Mouse (Mus musculus) CD8-positive naive resting alpha-beta T cell, adult 2 months (primary cell): ENCODE measurements around the gene Dapk3.
"Not testable (repeated sequence)": the region's sequence is repeated elsewhere in the genome, so short reads cannot be mapped to it uniquely, and the experiment has no call there.

Experiments used
- DNase-seq, 2 experiments: peaks; one replicate each; pipeline ENCODE4 v3.0.0; 2022; ENCODE audit warnings: low read depth in 2 of 2, low spot score in 2 of 2

Dapk3 gene

DNA sequence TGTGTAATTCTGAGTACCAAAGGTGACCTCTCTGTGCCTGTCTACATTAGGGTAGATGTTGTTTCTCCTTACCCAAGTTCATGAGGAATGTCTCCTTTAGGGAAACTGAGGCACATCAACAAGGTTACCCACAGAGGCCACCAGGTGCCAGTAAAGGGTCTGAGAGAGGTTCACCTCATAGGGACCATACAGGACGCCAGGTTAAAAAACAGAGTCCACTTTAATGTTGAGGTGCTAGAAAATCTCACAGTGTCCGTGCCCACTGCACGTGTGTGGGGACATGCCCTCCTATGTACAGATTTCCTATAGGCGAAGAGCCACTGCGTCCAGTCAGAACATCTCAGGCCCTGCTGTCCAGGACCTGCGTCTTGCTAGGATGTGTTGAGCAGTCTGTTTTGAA, 16.2 kb downstream of the Dapk3 start:
- DNase-seq = no peak

DNA sequence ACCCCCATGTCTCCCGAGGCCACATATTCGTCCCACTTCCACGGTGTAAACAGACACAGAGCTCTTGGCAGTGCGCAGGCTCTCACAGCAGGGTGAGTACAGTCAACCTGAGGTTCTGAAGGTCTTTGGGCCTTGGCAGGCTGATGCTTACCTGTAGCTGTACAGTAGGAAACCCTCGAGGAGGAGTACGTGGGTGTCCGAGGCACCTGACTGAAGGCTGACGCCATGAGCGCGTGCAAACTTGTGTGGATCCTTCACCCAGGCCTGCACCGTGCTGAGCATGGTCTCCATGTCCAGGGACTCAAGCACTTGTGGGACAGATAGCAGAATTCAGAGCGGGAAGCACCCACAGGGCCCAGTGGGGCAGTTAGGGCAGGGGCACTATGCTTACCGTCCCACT, 17.3 kb downstream of the Dapk3 start:
- DNase-seq = no peak

DNA sequence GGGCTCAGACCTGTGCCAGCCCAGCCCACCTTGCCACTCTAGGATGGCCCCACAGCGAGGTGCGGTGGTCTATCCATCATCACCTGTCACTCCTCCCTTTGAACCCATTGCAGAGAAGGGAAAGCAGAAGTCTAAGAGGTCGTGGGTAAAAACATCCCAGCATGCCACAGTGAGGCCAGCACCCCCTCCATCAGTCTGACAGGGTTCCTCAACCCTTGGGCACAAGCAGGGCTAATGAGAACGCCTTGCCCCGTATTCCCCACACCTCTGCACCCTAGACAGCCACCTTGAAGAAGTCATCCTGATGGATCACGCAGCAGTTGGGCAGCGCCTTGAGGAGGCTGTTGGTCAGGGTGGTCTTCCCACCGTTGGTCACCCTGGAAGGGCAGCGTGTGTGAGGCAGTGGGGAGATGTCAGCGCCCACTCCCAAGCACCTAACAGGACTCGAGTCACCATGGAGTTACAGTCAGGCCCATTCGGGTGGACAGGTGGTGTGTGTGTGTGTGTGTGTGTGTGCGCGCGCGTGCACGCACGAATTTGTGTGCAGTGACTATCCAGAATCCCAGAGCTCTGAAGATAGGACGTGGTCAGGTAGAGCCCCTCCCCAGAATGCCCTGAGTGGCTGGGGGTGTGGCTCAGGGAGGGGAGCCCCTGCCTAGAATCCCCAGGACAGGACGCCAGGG, 17.9 kb downstream of the Dapk3 start:
- DNase-seq = no peak

DNA sequence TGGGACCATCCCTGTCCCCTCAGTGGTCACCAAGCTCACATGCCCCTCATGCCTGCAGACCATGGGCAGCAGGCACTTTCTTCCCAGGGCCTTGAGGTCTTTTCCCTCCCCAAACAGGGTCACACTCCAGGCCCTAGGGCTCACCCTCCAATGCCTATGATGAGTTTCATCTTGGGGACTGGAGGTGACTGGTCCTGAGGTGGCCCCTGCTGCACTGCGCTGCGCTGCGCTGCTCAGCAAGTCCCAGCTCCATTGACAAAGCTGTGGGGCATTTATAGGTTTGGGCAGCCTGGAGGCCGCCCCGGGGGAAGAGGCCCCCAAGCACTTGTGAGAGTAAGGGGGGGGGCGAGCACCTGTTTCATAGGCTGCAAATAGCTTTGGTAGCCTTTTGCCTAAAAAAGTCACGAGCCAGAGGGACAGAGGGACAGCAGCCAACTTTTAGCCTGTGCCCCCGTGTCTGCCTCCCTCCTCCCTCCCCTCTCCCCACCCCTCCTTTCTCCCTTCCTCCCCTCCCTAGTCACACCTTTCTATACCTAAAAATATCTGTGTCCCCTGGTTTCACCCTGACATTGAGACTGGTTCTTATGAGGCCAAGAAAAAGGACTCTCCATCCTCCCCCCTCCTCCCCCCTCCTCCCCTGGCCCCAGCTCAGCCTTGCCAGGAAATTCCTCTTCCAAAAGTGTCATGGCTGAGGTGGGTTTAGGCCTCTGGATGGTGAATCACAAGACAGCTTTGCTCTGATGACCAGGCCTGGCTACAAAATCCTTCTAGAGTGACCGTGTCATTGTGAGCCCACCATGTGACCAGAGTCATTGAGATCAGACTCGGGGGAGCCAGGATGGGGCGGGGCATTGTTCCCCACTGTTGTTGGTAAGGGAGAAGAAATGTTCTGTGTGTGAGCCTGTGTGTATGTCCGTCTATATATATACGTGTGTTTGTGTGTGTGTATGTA, 19.3 kb downstream of the Dapk3 start, which contains the start of gene Nmrk2:
Gene Nmrk2, minus strand, starts transcription at position 245 of the 952 bp plus-strand sequence.
- no peak for DNase-seq

DNA sequence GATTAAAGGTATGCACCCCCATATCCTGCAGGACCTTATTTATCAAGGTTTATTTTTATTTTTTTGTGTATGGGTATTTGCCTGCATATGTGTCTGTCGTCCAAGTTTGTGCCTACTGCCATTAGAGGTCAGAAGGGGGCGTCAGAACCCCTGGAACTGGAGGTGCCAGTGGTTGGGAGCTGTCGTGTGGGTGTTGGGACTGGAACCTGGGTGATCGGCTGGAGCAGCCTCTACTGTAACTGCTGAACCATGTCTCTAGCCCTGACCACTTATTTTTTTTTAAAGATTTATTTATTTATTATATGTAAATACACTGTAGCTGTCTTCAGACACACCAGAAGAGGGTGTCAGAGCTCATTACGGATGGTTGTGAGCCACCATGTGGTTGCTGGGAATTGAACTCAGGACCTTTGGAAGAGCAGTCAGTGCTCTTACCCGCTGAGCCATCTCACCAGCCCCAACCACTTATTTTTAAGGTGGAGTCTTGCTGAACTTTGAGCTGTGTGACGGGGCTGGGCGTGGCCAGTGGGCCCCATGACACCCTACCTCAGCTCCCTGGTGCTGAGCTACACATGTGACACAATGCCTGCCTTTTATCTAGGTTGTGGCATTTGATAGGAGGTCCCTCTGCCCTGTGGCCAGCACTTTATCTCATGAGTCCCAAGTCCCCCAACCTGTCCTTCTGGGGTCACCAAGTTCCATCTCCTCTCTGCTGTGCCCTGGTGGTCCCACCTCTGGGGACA, 20.3 kb downstream of the Dapk3 start:
- no peak for DNase-seq

DNA sequence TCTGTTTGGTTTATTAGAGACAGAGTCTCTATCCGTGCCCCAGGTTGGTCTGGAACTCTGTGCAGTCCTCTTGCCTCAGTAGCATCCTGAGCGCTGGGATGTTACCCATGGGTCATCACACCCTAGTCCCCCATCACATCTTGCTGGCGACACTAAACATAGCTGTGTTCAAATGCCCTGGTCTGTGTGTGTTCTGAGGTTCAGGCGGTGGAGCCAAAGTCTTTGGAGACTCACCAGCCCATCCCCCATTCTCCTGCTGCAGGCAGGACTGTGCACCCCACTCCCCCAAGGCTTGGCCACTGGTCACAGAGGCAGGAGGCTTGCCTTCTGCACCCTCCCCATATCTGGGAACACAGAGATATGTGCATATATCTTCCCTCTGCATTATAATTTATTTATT, 21.3 kb downstream of the Dapk3 start:
- DNase-seq = no peak

DNA sequence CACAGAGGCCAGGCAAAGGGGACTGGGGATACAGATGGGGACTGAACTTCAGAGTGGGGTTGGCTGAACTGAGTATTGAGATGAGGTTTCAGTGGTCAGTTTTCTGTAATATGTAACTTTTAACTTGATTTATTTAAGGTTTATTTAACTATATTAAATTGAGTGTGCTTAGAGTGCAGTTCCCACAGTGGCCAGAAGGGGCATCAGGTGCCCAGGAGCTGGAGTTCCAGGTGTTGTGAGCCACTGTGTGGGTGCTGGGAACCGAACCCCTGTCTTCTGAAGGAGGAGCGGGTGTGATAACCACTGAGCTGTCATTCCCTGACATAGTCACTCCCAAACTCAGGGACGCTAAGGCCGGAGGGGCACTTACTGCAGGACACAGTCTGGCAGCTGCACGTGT, 27.3 kb downstream of the Dapk3 start:
- no peak for DNase-seq

DNA sequence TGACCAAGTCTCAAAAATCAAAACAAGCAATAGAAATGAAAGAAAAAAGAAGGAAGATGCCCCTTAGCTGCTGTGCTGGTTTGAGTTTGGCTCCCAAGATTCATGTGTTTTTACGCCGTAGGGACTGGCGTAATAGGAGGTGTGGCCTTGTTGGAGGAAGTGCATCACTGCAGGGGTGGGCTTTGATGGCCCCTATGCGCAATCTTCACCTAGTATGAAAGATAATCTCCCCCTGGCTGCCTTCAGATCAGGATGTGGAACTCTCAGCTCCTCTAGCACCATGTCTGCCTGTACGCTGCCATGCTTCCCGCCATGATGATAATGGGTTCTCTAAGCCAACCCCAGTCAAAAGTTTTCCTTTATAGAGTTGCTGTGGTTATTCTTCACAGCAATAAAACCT, 33.5 kb downstream of the Dapk3 start:
- no peak for DNase-seq

DNA sequence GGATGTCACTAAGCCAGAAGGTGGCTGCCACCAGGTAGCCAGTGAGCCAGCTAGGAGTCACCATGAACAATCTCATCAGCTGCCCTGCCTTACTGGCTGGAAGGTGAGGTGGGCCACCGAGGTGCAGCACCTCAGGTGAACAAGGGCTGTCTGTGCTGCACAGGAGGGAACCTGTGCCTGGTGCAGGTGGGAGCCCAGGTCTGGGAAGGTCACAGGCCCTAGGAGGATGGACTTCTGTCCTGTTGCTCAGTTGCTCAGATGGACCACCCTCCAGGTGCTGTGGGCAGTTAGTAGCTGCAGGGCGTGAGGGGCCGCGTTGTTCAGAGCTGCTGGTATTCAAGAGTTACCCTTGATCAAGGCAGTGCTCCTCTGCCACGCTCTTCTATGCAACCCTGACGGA, 34.0 kb downstream of the Dapk3 start:
- no peak for DNase-seq

DNA sequence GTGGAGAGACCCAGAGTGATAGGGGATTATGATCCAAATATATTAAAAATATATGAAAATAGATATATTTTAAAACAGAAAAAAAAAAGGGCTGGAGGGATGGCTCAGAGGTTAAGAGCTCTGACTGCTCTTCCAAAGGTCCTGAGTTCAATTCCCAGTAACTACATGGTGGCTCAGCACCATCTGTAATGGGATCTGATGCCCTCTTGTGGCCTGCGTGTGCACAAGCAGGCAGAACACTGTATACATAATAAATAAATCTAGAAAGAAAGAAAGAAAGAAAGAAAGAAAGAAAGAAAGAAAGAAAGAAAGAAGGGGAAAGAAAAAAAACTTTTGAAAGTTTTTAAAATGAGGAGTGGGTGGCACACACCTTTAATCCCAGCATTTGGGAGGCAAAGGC, 34.5 kb downstream of the Dapk3 start:
- peak in 1 of 2 experiments; percentile 35 for DNase-seq

DNA sequence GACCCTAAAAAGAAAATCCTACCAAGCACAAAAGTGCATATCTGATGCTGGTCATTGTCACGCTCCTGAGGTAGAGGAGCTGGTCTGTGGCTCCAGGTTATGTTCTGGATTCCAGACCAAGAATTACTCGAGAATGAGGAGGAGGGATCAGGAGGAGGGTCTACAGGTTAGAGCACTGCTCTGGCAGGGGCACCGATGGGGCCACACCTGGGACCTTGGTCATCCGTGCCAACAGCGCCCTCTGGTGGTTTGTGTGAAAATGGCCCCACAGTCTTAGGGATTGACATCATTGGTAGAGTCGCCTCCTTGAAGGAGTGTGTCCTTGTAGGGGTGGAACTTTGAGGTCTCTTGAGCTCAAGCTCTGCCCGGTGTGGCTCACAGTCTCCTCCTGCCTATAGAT, 35.2 kb downstream of the Dapk3 start:
- DNase-seq = peak; percentile 74 to 82

DNA sequence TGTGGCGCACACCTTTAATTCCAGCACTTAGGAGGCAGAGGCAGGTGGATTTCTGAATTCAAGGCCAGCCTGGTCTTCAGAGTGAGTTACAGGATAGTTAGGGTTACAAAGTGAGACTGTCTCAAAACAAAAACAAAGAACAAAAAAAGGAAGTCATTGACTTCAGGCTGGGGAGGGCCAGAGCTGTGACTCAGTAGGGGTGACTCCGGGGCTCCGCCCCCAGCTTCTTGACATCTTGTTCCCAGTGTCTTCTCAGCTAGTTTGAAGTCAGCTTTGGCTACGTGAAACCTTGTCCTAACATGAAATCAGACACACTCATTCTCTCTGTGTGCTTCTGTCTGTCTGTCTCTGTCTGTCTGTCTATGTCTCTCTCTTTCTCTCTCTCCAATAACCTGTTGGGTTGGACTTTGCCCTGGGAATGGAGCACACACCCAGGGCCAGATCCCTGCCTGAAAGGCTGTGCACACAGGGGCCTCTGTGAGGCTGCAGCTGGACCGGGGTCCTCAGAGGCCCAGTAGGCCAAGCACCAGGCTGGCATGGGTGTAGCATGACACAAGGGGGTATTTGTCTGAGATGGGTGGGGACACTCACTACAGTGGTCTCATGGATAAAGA, 38.7 kb downstream of the Dapk3 start:
- DNase-seq = no peak

DNA sequence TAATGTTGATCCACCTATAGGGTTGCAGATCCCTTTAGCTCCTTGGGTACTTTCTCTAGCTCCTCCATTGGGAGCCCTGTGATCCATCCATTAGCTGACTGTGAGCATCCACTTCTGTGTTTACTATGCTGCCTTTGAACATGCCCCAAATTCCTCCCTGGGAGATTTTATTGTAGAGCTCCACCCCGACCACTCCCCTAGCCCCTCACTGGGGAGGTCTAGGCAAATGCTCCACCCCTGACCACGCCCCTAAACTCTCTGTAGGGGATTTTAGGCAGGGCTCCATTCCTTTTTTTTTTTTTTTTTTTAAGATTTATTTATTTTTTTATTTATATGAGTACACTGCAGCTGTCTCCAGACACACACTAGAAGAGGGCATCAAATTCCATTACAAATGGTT, 40.9 kb downstream of the Dapk3 start:
- not testable (repeated sequence) for DNase-seq

DNA sequence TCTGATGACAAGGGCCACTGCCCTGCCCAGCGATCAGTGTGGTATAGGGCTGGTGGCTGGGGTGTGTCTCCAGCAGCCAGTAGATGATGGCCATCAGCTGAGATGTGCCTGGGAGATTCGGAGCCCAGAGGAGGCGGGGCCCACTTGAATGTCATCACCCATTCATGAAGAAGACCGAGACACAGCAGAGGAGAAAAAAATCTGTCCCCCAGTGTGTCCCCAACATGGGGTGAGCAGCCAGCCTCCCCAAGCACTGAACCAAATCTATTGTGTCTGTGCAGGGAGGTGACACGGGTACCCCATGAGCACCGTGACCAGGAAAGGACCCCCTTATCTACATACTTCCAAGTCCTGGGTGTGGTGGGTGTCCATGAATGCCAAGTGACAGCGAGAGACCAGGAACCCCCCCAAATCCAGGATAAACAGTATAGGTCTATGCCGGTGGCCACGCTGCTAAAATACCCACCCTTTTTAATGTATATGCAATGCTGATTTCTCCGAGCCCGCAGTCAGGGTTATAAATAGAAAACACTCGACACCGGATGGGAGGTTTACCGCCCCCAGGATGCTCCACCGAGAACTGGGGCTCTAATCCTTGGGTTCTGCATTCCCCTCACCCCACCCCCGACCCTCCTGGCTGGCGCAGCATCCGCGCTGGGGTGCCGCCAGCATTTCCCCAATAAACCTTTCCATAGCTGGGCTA, 47.1 kb downstream of the Dapk3 start:
- DNase-seq = no peak

DNA sequence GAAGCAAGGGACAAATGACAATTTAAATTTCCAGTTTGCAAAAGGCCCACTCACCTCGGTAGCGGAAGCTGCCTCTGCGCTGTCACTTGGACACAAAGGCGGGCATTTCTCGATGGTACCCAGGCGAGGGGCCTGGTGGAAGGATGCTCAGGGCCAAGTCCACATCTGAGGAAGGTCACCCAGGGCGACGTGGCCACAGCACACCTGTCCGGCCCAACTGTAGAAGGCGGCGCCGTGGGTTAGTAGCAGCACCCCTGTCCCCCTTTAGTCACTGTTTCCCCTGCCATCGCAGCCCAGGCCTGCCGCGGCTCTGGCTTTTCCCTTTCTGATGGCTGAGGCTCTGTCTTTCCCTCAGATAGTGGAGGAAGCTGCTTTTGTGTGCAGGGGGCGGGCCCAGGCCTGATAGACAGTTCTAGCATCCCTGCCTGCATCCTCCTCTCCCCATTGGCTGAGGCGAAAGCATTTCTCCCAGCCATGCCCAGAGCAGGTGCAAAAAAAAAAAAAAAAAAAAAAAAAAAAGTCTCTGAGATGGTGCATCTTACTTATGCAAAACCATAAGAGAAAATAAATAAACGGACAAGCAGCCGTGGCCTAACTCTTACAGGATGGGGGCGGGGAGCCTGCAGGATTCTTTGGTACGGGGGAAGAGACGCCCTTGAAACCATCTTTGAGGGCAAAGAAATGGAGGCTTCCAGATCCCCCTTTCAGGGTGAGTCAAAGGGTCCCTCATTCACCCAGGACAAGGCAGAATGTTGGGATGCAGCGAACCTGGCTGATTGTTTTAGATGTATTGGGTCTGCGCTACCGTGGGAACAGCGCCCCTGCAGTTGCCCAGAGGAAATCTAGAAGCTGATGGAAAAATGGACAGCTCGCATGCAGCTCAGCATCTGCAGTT, 47.9 kb downstream of the Dapk3 start, which contains the start of gene Atcay:
Gene Atcay, minus strand, starts transcription at position 396 of the 895 bp plus-strand sequence.
- DNase-seq = no peak

DNA sequence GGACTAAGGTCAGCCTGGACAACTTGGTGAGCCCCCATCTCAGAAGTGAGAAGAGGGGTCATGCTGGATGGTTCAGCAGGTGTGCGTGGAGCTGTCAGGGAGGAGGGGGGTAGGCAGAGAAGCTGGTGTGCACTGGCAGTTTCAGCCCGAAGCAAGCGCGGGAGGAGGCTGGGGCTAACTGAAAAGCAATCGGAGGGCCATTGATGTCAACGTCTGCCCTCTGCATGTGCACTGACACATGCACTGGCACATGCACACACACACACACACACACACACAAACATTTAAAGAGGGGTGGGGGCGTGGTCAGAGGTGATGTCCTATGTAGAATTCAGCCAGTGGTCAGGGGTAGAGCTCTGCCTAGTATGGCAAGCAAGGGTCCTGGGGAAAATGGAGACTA, 48.6 kb downstream of the Dapk3 start:
- DNase-seq = no peak

DNA sequence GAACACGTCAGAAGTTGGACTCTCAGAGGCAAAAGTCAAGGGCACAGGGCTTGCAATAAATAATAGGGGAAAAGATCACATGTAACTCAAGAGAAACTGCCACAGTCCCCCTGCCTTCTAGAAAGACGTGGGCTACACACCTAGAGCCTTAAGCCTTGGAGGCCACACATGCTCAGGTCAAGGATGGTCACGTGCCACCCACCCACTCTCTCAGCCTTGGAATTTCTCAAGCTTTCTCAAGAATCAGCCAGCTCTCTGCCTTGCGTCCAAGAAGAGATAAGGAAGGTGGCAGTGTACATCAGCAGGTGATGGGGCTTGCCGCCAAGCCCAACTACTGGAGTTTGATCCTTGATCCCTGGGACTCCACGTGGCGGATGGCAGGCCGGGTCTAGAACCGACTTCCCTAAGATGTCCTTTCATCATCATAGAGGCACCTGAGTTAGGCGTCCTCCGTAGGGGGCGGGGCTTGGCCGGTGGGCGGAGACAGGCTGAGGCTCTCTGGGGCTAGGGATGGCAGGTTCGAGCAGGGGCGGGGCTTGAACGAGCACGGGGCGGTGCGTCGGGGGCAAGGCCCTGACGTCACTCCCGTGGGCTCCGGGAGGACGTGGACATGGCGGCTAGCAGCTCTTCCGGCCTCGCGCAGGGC, 49.9 kb downstream of the Dapk3 start, which contains the start of gene Zfr2:
Gene Zfr2, plus strand, starts transcription at position 576 of the 646 bp plus-strand sequence.
- DNase-seq = peak; percentile 82 to 87

DNA sequence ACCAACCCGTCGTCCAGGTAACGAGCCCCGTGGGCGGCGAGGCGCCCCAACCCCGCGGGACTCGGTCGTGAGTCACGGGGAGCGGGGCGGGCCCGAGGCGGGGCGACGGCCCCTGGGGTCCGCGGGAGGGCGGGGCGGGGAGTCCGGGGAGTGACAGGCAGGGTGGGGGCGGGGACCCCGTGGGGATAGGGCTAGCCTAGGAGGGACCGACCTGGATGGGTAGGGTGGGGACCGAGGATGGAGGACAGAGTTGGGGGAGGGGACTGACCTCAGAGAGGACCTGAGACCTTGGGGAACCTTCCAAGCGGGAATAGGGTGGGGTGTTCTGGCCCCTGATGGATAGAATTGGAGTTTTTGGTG, 50.4 kb downstream of the Dapk3 start:
- no peak for DNase-seq

DNA sequence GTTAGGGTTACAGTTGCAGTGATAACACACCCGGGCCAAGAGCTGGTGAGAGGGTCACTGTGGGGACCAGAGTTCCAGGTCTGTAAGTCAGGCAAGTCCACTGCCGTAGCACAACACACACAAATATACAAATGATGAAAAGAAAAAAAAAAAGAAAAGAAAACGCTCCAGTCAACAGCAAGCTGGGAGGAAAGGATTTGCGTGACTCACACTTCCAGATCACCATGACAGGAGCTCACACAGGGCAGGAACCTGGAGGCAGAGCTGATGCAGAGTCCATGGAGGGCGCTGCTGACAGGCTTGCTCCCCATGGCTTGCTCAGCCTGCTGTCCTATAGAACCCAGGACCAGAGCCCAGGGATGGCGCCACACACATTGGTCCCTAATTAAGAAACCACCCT, 51.4 kb downstream of the Dapk3 start:
- no peak for DNase-seq
